Comparison of ENCODE assay signal across 12 mouse cellular contexts in the genomic region with DNA sequence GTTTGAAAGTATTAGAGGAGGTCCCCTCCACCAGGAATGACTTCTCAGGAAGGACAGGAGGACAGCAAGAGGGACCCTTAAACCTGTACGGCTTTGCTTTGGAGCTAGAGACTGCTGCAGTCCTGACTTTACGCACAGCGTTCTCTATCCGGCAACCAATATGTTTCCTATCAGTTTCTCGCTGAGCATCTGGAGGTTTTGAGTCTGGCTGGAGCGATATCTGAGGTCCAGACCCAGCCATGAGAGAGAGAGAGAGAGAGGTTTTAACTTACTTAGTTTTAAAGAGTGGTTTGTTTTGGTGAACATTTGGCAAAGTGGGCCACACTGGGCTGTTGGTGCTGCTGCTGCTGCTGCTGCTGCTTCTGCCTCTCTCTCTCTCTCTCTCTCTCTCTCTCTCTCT. TPM values are rescaled to one million over a fixed set of nuclear protein-coding genes. Genes with fewer than 3 reads are reported as not detected.
DNase-seq lines count a peak whose midpoint lies in the region; ATAC-seq and TF ChIP-seq lines count a peak whose summit lies in the region.
"Had no signal": no experiment of that assay in that cellular context is flagged by ENCODE, and none has a peak within 500 bp of the region (broad histone marks: within the 10 kb centered on the region; RNA-seq: fewer than 3 reads in every experiment).

No protein-coding gene starts in this region.

- H3K27me3 ChIP-seq in lung, embryonic 14.5 days (ENCODE audit: insufficient read depth, low read length) = no peaks in the 10 kb centered on the region
- peaks cover 5% of the 10 kb centered on the region; the same call in 1 of the 2 replicates for H3K27me3 ChIP-seq in limb, embryonic 12.5 days
- H3K27me3 ChIP-seq in stomach, embryonic 15.5 days (replicated peaks) = no peaks in the 10 kb centered on the region

- peak overlapping the region; percentile 13; the same call in 1 of the 2 replicates for H3K4me2 ChIP-seq in lung, embryonic 14.5 days
- peak overlapping the region; percentile 90 for H3K4me2 ChIP-seq in limb, embryonic 12.5 days
- peak overlapping the region; percentile 33 for H3K4me2 ChIP-seq in stomach, embryonic 15.5 days

- H3K4me1 ChIP-seq in lung, embryonic 14.5 days (ENCODE audit: insufficient read depth) = peaks cover 37% of the 10 kb centered on the region
- H3K4me1 ChIP-seq in limb, embryonic 12.5 days (replicated peaks) = peaks cover 88% of the 10 kb centered on the region
- peaks cover 56% of the 10 kb centered on the region for H3K4me1 ChIP-seq in stomach, embryonic 15.5 days

- WGBS in lung, embryonic 14.5 days = 36% methylated on average over 6 of the region's 6 CpGs
- WGBS in limb, embryonic 12.5 days = 2% methylated on average over 6 of the region's 6 CpGs
- WGBS in stomach, embryonic 15.5 days = 45% methylated on average over 6 of the region's 6 CpGs

- H3K9ac ChIP-seq in lung, embryonic 14.5 days = no peak overlapping the region
- H3K9ac ChIP-seq in limb, embryonic 12.5 days (replicated peaks) = peak overlapping the region; percentile 50
- H3K9ac ChIP-seq in stomach, embryonic 15.5 days = no peak overlapping the region

- H3K4me3 ChIP-seq in lung, embryonic 14.5 days (ENCODE audit: low read depth, low read length) = no peak overlapping the region
- peak overlapping the region; percentile 33 for H3K4me3 ChIP-seq in limb, embryonic 12.5 days (replicated peaks)
- no peak overlapping the region for H3K4me3 ChIP-seq in stomach, embryonic 15.5 days (replicated peaks)
- H3K4me3 ChIP-seq: megakaryocyte, embryonic 14.5 days had no signal

- no peak for TF ChIP-seq CTCF in lung, embryonic 14.5 days (IDR thresholded peaks at IDR 0.05; ENCODE audit: low read depth)

- ATAC-seq in lung, embryonic 14.5 days (ENCODE audit: insufficient read depth) = no peak
- ATAC-seq in limb, embryonic 12.5 days (ENCODE audit: insufficient number of reproducible peaks, insufficient read depth, low FRiP score, low TSS enrichment, low read depth) = no peak
- ATAC-seq in stomach, embryonic 15.5 days (ENCODE audit: insufficient read depth, low FRiP score, low read depth) = no peak

- no peaks in the 10 kb centered on the region for H3K36me3 ChIP-seq in lung, embryonic 14.5 days (ENCODE audit: insufficient read depth)
- peaks cover 22% of the 10 kb centered on the region for H3K36me3 ChIP-seq in limb, embryonic 12.5 days
- H3K36me3 ChIP-seq in stomach, embryonic 15.5 days = no peaks in the 10 kb centered on the region; the same call in 1 of the 2 replicates

- DNase-seq in embryo, embryonic 10 days (ENCODE audit: low spot score) = peak; percentile 57
- DNase-seq in embryo, embryonic 9.5 days (ENCODE audit: extremely low spot score) = no peak
- peak; percentile 41 for DNase-seq in lung, embryonic 14.5 days
- DNase-seq in lung, postnatal 14 days = no peak
- no peak for DNase-seq in spleen, postnatal 4 days (ENCODE audit: low spot score in 2 of 2)
- DNase-seq in right cerebral cortex, postnatal 10 days (ENCODE audit: low spot score in 2 of 2) = no peak
- DNase-seq: cerebellum, adult 9-10 months; gastrocnemius, postnatal 10 days; layer of hippocampus, adult 9-11 months had no signal

- no peaks in the 10 kb centered on the region for H3K9me3 ChIP-seq in lung, embryonic 14.5 days (ENCODE audit: low read depth, low read length)
- H3K9me3 ChIP-seq in limb, embryonic 12.5 days = no peaks in the 10 kb centered on the region
- no peaks in the 10 kb centered on the region for H3K9me3 ChIP-seq in stomach, embryonic 15.5 days
- H3K9me3 ChIP-seq: megakaryocyte, embryonic 14.5 days had no signal

- no peak overlapping the region for H3K27ac ChIP-seq in lung, embryonic 14.5 days (ENCODE audit: low read depth)
- peak overlapping the region; percentile 86 for H3K27ac ChIP-seq in limb, embryonic 12.5 days
- H3K27ac ChIP-seq in stomach, embryonic 15.5 days = peak overlapping the region; percentile 51

RNA-seq across cellular contexts. Expression of a gene that starts 7.2 kb away (rescaled TPM):
- polyA plus RNA-seq in lung, embryonic 14.5 days (2014; fragmentation: Nextera tagmentation; extraction: Ambion mirVana) = 57.1 and 58.5 TPM in 2 replicates
- 189 and 195 TPM in 2 replicates for polyA plus RNA-seq in limb, embryonic 12.5 days (2016; fragmentation: Nextera tagmentation; extraction: Ambion mirVana)
- 85.2 and 89.4 TPM in 2 replicates for polyA plus RNA-seq in stomach, embryonic 15.5 days (2015; fragmentation: Nextera tagmentation; extraction: Ambion mirVana)

Comparison
In these comparisons a context has a peak if more than half of its experiments do, and no peak if none do; other contexts are left out.
1. DNase-seq: peak in embryo, embryonic 10 days (single experiment) and lung, embryonic 14.5 days (single experiment); none in embryo, embryonic 9.5 days (single experiment), lung, postnatal 14 days (single experiment), spleen, postnatal 4 days (0 of 2) and right cerebral cortex, postnatal 10 days (0 of 2).
2. H3K4me2 ChIP-seq: peak in every context shown above with its lines; median percentile 90 in limb, embryonic 12.5 days; 33 in stomach, embryonic 15.5 days; 13 in lung, embryonic 14.5 days.